9 mouse cellular contexts compared by ENCODE assay signal in genomic region chr11:32498757-32499535, GRCm38 (mm10). TPM values are rescaled to one million over a fixed set of nuclear protein-coding genes. Genes with fewer than 3 reads are reported as not detected.
DNase-seq lines count a peak whose midpoint lies in the region; ATAC-seq lines count a peak whose summit lies in the region.
"Had no signal": no experiment of that assay in that cellular context is flagged by ENCODE, and none has a peak within 500 bp of the region (broad histone marks: within the 10 kb centered on the region; RNA-seq: fewer than 3 reads in every experiment).

No protein-coding gene starts in this region.

- no peak overlapping the region for H3K4me2 ChIP-seq in intestine, embryonic 16.5 days (ENCODE audit: low read depth, low read length)

- no peak overlapping the region for H3K4me3 ChIP-seq in heart, embryonic 10.5 days
- H3K4me3 ChIP-seq in intestine, embryonic 16.5 days (ENCODE audit: low read length) = no peak overlapping the region

- H3K27me3 ChIP-seq in heart, embryonic 10.5 days (ENCODE audit: insufficient read depth, poor library complexity, severe bottlenecking) = no peaks in the 10 kb centered on the region
- H3K27me3 ChIP-seq in intestine, embryonic 16.5 days (replicated peaks; ENCODE audit: control insufficient read depth, insufficient read depth, low read length) = no peaks in the 10 kb centered on the region

- no peak for ATAC-seq in intestine, embryonic 16.5 days

- no peaks in the 10 kb centered on the region for H3K4me1 ChIP-seq in heart, embryonic 10.5 days
- no peaks in the 10 kb centered on the region for H3K4me1 ChIP-seq in intestine, embryonic 16.5 days (ENCODE audit: control insufficient read depth, insufficient read depth, low read length)

- DNase-seq in heart, adult 11 months = peak; percentile 64
- no peak for DNase-seq in heart, embryonic 10.5 days (ENCODE audit: low spot score)
- DNase-seq in MN1 (ENCODE audit: low spot score) = peak; percentile 42
- peak; percentile 61 for DNase-seq in cerebellum, adult 8-10 months
- peak; percentile 60 to 67 for DNase-seq in kidney, postnatal 4 days
- peak; percentile 84 to 85 for DNase-seq in right cerebral cortex, postnatal 10 days (ENCODE audit: low spot score in 2 of 2)
- DNase-seq in urinary bladder, postnatal 4 days (ENCODE audit: low spot score in 2 of 2) = no peak

- no peaks in the 10 kb centered on the region for H3K9me3 ChIP-seq in heart, embryonic 10.5 days
- H3K9me3 ChIP-seq in intestine, embryonic 16.5 days (ENCODE audit: control insufficient read depth, low read length) = no peaks in the 10 kb centered on the region

- H3K9ac ChIP-seq in intestine, embryonic 16.5 days (ENCODE audit: low read depth, low read length) = no peak overlapping the region

- H3K27ac ChIP-seq in heart, embryonic 10.5 days = no peak overlapping the region
- H3K27ac ChIP-seq in intestine, embryonic 16.5 days (ENCODE audit: low read length) = no peak overlapping the region

- 92% methylated on average over 7 of the region's 7 CpGs for WGBS in heart, embryonic 10.5 days
- 81% methylated on average over 7 of the region's 7 CpGs for WGBS in intestine, embryonic 16.5 days

- H3K36me3 ChIP-seq in heart, embryonic 10.5 days = peaks cover 23% of the 10 kb centered on the region
- no peaks in the 10 kb centered on the region for H3K36me3 ChIP-seq in intestine, embryonic 16.5 days (ENCODE audit: control insufficient read depth, insufficient read depth, low read length)

RNA-seq across cellular contexts. Expression of gene Efcab9, which starts 32.9 kb away (rescaled TPM):
- 0.36 TPM in 1 of 2 replicates, not detected in the other for polyA plus RNA-seq in heart, embryonic 10.5 days (2016; fragmentation: Nextera tagmentation; extraction: Ambion mirVana)
- 0.65 and 0.77 TPM in 2 replicates for polyA plus RNA-seq in intestine, embryonic 16.5 days (2015; fragmentation: Nextera tagmentation; extraction: Ambion mirVana)
- polyA plus RNA-seq: neural tube, embryonic 14.5 days had no signal

RNA-seq across cellular contexts. Expression of gene Stk10, which starts 34.2 kb away (rescaled TPM):
- polyA plus RNA-seq in heart, embryonic 10.5 days (2016; fragmentation: Nextera tagmentation; extraction: Ambion mirVana) = 2.3 and 2.8 TPM in 2 replicates
- 5.2 and 5.7 TPM in 2 replicates for polyA plus RNA-seq in intestine, embryonic 16.5 days (2015; fragmentation: Nextera tagmentation; extraction: Ambion mirVana)

RNA-seq across cellular contexts. Expression of gene Ubtd2, which starts 43.8 kb away (rescaled TPM):
- polyA plus RNA-seq in heart, embryonic 10.5 days (2016; fragmentation: Nextera tagmentation; extraction: Ambion mirVana) = 31.2 and 46.7 TPM in 2 replicates
- polyA plus RNA-seq in intestine, embryonic 16.5 days (2015; fragmentation: Nextera tagmentation; extraction: Ambion mirVana) = 21.8 and 22.6 TPM in 2 replicates

Comparison
In these comparisons a context has a peak if more than half of its experiments do, and no peak if none do; other contexts are left out.
1. DNase-seq: peak in heart, adult 11 months (single experiment), MN1 (single experiment), cerebellum, adult 8-10 months (single experiment), kidney, postnatal 4 days (2 of 2) and right cerebral cortex, postnatal 10 days (2 of 2); none in heart, embryonic 10.5 days (single experiment) and urinary bladder, postnatal 4 days (0 of 2).